Mouse (Mus musculus) forebrain, embryonic 11.5 days (tissue): Measurements from ENCODE around the gene 1700017B05Rik. TPM values are rescaled to one million over a fixed set of nuclear protein-coding genes. Genes with fewer than 3 reads are reported as not detected.
"Not testable (repeated sequence)": the region's sequence is repeated elsewhere in the genome, so short reads cannot be mapped to it uniquely, and the experiment has no call there.

Source experiments
- ATAC-seq: fragments of 200-750 bp; cut with Nextera tagmentation; replicated peaks from 2 replicates; pipeline ENCODE4 v1.8.0; 2017; ENCODE audit warnings: moderate TSS enrichment; ENCODE audit not compliant: low FRiP score
- DNase-seq: peaks from one replicate; pipeline ENCODE4 v3.0.0-alpha.2; 2017; ENCODE audit warnings: low spot score
- H3K27ac ChIP-seq: fragments of 300-500 bp; sonication (generic); 2 replicates; pipeline ENCODE4 v1.5.1; 2014; ENCODE audit warnings: low read depth, low read length
- H3K27me3 ChIP-seq: fragments of 300-500 bp; sonication (generic); 2 replicates; pipeline ENCODE4 v1.6.1; 2014; ENCODE audit warnings: mild to moderate bottlenecking, low read length, mixed read lengths; ENCODE audit not compliant: control insufficient read depth, insufficient read depth
- H3K36me3 ChIP-seq: fragments of 300-500 bp; sonication (generic); 2 replicates; pipeline ENCODE4 v1.6.1; 2014; ENCODE audit warnings: mild to moderate bottlenecking, low read length, moderate library complexity, mixed read lengths; ENCODE audit not compliant: control insufficient read depth, insufficient read depth
- H3K4me1 ChIP-seq: fragments of 300-500 bp; sonication (generic); replicated peaks from 2 replicates; pipeline ENCODE4 v1.6.1; 2014; ENCODE audit warnings: low read length, mixed read lengths; ENCODE audit not compliant: control insufficient read depth, insufficient read depth
- H3K4me2 ChIP-seq: fragments of 300-500 bp; sonication (generic); 2 replicates; pipeline ENCODE4 v1.6.1; 2014; ENCODE audit warnings: low read depth, mild to moderate bottlenecking, low read length, moderate library complexity, mixed read lengths; ENCODE audit not compliant: severe bottlenecking
- H3K4me3 ChIP-seq: fragments of 300-500 bp; sonication (generic); 2 replicates; pipeline ENCODE4 v1.5.1; 2014; ENCODE audit warnings: low read depth, low read length
- H3K9ac ChIP-seq: fragments of 300-500 bp; sonication (generic); 2 replicates; pipeline ENCODE4 v1.6.1; 2014; ENCODE audit warnings: low read length
- H3K9me3 ChIP-seq: fragments of 300-500 bp; sonication (generic); 2 replicates; pipeline ENCODE4 v1.6.1; 2016; ENCODE audit warnings: low read length, mixed read lengths; ENCODE audit not compliant: control insufficient read depth
- WGBS: fragments of 180-500 bp; shearing (Covaris S2); extraction: QIAGEN DNeasy Blood & Tissue Kit; methylation state at CpG from one replicate; pipeline ENCODE4 v1.1.7; 2014; 5-methylcytosine and 5-hydroxymethylcytosine counted together
- polyA plus RNA-seq: library from polyadenylated mRNA; unstranded; fragments of >200 nt; fragmentation: Nextera tagmentation; extraction: Ambion mirVana; gene quantifications from 2 replicates; pipeline ENCODE4 v1.2.1, GENCODE M21; 2014

Gene 1700017B05Rik
- polyA plus RNA-seq, 1 experiment from 2014 or later = 12.5 TPM

GRCm38 (mm10) chr9:57227203-57227602 is 35.2 kb downstream of the 1700017B05Rik start:
- DNase-seq (no peak), ATAC-seq (no peak)
- Histone ChIP-seq H3K27ac (no peak overlapping the region), H3K27me3 (no peaks in the 10 kb centered on the region), H3K36me3 (no peaks in the 10 kb centered on the region), H3K9me3 (no peaks in the 10 kb centered on the region), H3K9ac (no peak overlapping the region), H3K4me2 (no peak overlapping the region), H3K4me3 (no peak overlapping the region), H3K4me1 (no peaks in the 10 kb centered on the region)
- WGBS = 63% methylated on average over 5 of the region's 5 CpGs

- H3K4me2 ChIP-seq, H3K4me1 ChIP-seq, H3K4me3 ChIP-seq, H3K27me3 ChIP-seq, DNase-seq, H3K27ac ChIP-seq, H3K36me3 ChIP-seq, ATAC-seq, H3K9ac ChIP-seq, H3K9me3 ChIP-seq: not testable (repeated sequence)
- WGBS = 84% methylated on average over 6 of the region's 6 CpGs
Observed at GRCm38 (mm10) chr9:57226628-57227122, 35.7 kb downstream of the 1700017B05Rik start.

GRCm38 (mm10) chr9:57225780-57226627 is 36.4 kb downstream of the 1700017B05Rik start:
- ATAC-seq (no peak), DNase-seq (no peak)
- no peak overlapping the region for H3K27ac ChIP-seq
- H3K4me3 ChIP-seq = no peak overlapping the region
- 85% methylated on average over 13 of the region's 13 CpGs for WGBS
- no peaks in the 10 kb centered on the region for H3K36me3 ChIP-seq
- no peak overlapping the region for H3K9ac ChIP-seq
- no peaks in the 10 kb centered on the region for H3K4me1 ChIP-seq
- no peak overlapping the region for H3K4me2 ChIP-seq
- H3K9me3 ChIP-seq = no peaks in the 10 kb centered on the region
- no peaks in the 10 kb centered on the region for H3K27me3 ChIP-seq

DNA sequence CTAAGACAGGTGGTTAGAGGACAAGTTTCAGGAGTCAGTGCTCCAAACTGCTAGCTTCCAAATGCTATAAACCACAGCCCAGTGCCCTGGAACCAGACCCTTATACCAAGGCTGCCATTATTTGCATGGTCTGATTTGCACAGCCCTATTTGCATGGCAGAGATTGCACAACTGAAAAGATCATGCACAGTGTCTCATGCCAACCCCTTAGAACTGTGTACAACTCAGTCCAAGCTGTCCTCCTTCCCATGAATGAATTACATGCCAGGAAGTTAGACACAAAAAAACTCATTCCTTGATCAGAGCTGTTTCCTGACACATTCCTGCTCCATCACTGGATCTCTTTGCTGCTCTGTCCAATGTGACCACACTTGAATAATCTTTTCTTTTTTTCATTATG is 39.1 kb downstream of the 1700017B05Rik start:
- DNase-seq (no peak), ATAC-seq (no peak)
- Histone ChIP-seq H3K27me3 (no peaks in the 10 kb centered on the region), H3K4me3 (no peak overlapping the region), H3K36me3 (no peaks in the 10 kb centered on the region), H3K4me2 (no peak overlapping the region), H3K4me1 (no peaks in the 10 kb centered on the region), H3K27ac (no peak overlapping the region), H3K9me3 (no peaks in the 10 kb centered on the region), H3K9ac (no peak overlapping the region)

- DNase-seq (peak; percentile 59), ATAC-seq (no peak)
- 24% methylated on average over 6 of the region's 6 CpGs for WGBS
- no peaks in the 10 kb centered on the region for H3K27me3 ChIP-seq
- no peak overlapping the region for H3K4me3 ChIP-seq
- H3K36me3 ChIP-seq = no peaks in the 10 kb centered on the region
- no peaks in the 10 kb centered on the region for H3K4me1 ChIP-seq
- no peak overlapping the region for H3K9ac ChIP-seq
- H3K9me3 ChIP-seq = no peaks in the 10 kb centered on the region
- no peak overlapping the region for H3K4me2 ChIP-seq
- H3K27ac ChIP-seq = no peak overlapping the region
Observed at GRCm38 (mm10) chr9:57220356-57220755, 42.1 kb downstream of the 1700017B05Rik start.

GRCm38 (mm10) chr9:57219511-57219910 is 42.9 kb downstream of the 1700017B05Rik start:
- no peaks in the 10 kb centered on the region for H3K4me1 ChIP-seq
- no peak overlapping the region for H3K9ac ChIP-seq
- no peaks in the 10 kb centered on the region for H3K27me3 ChIP-seq
- DNase-seq = no peak
- no peaks in the 10 kb centered on the region for H3K36me3 ChIP-seq
- H3K4me3 ChIP-seq = no peak overlapping the region
- H3K4me2 ChIP-seq = no peak overlapping the region
- WGBS = 93% methylated on average over 1 of the region's 1 CpGs
- no peak for ATAC-seq
- H3K9me3 ChIP-seq = no peaks in the 10 kb centered on the region
- H3K27ac ChIP-seq = no peak overlapping the region

- H3K27me3 ChIP-seq = no peaks in the 10 kb centered on the region
- ATAC-seq (no peak), DNase-seq (no peak)
- H3K9ac ChIP-seq = no peak overlapping the region
- H3K4me2 ChIP-seq = no peak overlapping the region
- H3K4me3 ChIP-seq = no peak overlapping the region
- 90% methylated on average over 5 of the region's 5 CpGs for WGBS
- H3K27ac ChIP-seq = no peak overlapping the region
- no peaks in the 10 kb centered on the region for H3K36me3 ChIP-seq
- H3K9me3 ChIP-seq = no peaks in the 10 kb centered on the region
- no peaks in the 10 kb centered on the region for H3K4me1 ChIP-seq
Observed at GRCm38 (mm10) chr9:57218776-57219175, 43.6 kb downstream of the 1700017B05Rik start.

GRCm38 (mm10) chr9:57217220-57217619 is 45.2 kb downstream of the 1700017B05Rik start:
- H3K9me3 ChIP-seq = no peaks in the 10 kb centered on the region
- 83% methylated on average over 6 of the region's 6 CpGs for WGBS
- no peak for ATAC-seq
- H3K27me3 ChIP-seq = no peaks in the 10 kb centered on the region
- H3K4me3 ChIP-seq = no peak overlapping the region
- no peak for DNase-seq
- no peak overlapping the region for H3K9ac ChIP-seq
- H3K36me3 ChIP-seq = no peaks in the 10 kb centered on the region
- no peak overlapping the region for H3K4me2 ChIP-seq
- H3K4me1 ChIP-seq = no peaks in the 10 kb centered on the region
- no peak overlapping the region for H3K27ac ChIP-seq

DNA sequence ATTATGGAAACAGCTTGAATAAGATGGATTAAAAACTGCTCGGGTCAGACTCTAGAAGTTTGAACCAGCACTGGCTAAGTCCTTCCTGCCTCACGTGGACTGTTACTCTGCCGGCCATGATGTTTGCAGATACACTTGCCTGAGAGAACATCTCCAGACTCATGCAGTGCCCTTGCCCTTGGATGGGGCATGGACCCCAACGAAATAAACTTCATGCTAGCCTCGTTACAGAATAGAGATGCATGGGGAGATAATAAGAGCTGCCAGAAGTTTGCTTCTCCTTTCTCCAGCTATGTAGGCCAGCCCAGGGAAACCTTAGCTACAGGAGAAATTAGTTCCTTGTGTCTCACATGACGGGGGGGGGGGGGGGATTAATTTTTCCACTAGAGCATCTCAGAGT is 47.9 kb downstream of the 1700017B05Rik start:
- DNase-seq = no peak
- no peaks in the 10 kb centered on the region for H3K4me1 ChIP-seq
- no peak overlapping the region for H3K9ac ChIP-seq
- WGBS = 74% methylated on average over 6 of the region's 6 CpGs
- no peak for ATAC-seq
- no peaks in the 10 kb centered on the region for H3K36me3 ChIP-seq
- no peaks in the 10 kb centered on the region for H3K9me3 ChIP-seq
- no peak overlapping the region for H3K4me2 ChIP-seq
- no peaks in the 10 kb centered on the region for H3K27me3 ChIP-seq
- H3K27ac ChIP-seq = no peak overlapping the region
- no peak overlapping the region for H3K4me3 ChIP-seq
